Mouse (Mus musculus): ENCODE measurements around the gene Zbtb48. TPM values are rescaled to one million over a fixed set of nuclear protein-coding genes. Genes with fewer than 3 reads are reported as not detected.
A peak's percentile ranks its signal among the peaks of the same experiment; 100 is the strongest.
"Not testable (repeated sequence)": the region's sequence is repeated elsewhere in the genome, so short reads cannot be mapped to it uniquely, and the experiment has no call there.

The Zbtb48 gene
- total and polyA plus RNA-seq, 2 experiments from 2014 or later: 10.9 to 14.2 TPM

DNA sequence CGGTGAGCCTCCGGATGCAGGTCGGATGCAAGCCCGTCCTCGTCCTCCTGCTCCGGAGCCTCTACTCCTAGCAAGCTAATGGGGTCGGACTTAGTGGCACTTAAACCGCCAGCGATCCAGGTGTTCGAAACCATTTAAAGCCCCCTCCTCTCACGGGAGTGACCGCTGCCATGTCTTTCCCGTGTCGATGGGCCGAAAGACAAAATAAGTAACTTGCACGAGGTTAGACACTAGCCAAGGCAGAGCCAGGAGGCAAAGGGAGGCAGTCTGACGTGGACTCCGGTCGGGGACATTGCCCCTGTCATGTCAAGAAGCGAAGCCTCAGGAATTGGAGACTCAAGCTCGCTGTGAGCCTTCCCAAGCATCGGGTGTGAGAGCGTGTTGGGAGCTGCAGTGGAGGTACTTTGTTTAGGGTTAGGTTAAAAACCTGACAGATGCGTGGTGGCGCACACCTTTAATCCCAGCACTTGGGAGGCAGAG, 12.4 kb upstream of the Zbtb48 start:
- WGBS: 7% methylated on average over 25 of the region's 25 CpGs
- Histone ChIP-seq H3K36me3 (ENCODE audit: insufficient read depth) (peaks cover 33% of the 10 kb centered on the region), H3K27me3 (ENCODE audit: insufficient read depth, low read length) (no peaks in the 10 kb centered on the region), H3K9me3 (ENCODE audit: low read length) (no peaks in the 10 kb centered on the region), H3K27ac (ENCODE audit: low read depth, low read length) (no peak overlapping the region), H3K4me2 (ENCODE audit: low read depth) (peak overlapping the region; percentile 88), H3K4me3 (ENCODE audit: low read depth, low read length) (peak overlapping the region; percentile 84), H3K4me1 (ENCODE audit: insufficient read depth) (peaks cover 11% of the 10 kb centered on the region; the same call in 1 of the 2 replicates), H3K9ac (peak overlapping the region; percentile 70)
- ATAC-seq (no peak), DNase-seq (peak; percentile 11)
- TF ChIP-seq CTCF (IDR thresholded peaks at IDR 0.05; ENCODE audit: low read depth): no peak

DNA sequence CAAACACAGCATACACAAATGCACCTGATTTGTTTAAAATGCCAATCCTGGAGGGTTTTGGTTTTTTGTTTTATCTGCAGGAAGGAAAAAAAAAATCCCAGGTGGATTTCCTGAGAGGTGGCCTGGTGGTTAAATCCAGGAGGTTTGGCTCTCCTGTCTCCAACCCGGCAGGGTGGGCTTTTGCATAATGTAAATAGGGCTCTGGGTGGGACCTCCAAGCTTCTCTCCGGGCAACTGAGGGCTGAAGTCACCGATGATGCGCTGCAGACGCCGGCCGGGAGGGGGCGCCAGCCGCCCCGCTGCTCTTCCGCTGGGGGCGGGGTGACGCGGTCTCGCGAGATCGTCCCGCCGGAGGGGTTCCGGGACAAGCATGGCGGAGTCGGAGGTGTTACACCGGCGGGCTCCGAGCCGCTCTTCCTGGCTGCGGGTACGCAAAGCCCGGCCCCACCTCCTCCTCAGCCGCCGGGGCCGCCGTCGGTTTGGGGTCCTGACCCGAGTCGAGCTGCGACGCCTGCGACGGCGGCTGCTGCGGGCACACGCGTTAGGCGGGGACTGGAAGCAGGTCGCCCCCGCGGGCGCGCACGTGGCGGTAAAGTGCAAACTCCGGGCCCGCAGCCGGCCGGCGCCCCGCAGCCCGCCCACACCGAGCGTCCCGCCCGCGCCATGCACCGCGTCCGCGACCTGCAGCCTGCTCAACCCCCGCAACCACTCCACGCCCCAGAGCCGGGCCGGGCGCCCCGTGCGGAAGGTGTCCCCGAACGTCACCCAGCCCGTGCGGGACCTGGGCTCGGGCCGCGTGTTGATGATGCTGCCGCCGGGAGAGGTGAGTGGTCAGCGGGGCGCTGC, 11.7 kb upstream of the Zbtb48 start, which contains the start of gene Nol9:
Gene Nol9 (plus strand): TSS at position 337 of the 846 bp plus-strand sequence.
- ATAC-seq (peak; percentile 96), DNase-seq (peak; percentile 96)
- WGBS: 3% methylated on average over 65 of the region's 86 CpGs
- peak within 1 kb of the TSS; percentile 70 for H3K9ac ChIP-seq
- peaks cover 11% of the 10 kb centered on the region; the same call in 1 of the 2 replicates for H3K4me1 ChIP-seq (ENCODE audit: insufficient read depth)
- peak within 1 kb of the TSS; percentile 84 for H3K4me3 ChIP-seq (ENCODE audit: low read depth, low read length)
- H3K4me2 ChIP-seq (ENCODE audit: low read depth): peak within 1 kb of the TSS; percentile 88
- peak; percentile 97 for TF ChIP-seq CTCF (IDR thresholded peaks at IDR 0.05; ENCODE audit: low read depth)
- no peaks in the 10 kb centered on the region for H3K27me3 ChIP-seq (ENCODE audit: insufficient read depth, low read length)
- peaks cover 26% of the 10 kb centered on the region for H3K36me3 ChIP-seq (ENCODE audit: insufficient read depth)
- H3K27ac ChIP-seq (ENCODE audit: low read depth, low read length): 0 out of 2 replicates have a peak within 1 kb of the TSS, but pooled peaks have one; percentile 9
- no peaks in the 10 kb centered on the region for H3K9me3 ChIP-seq (ENCODE audit: low read length)

- WGBS: 51% methylated on average over 10 of the region's 10 CpGs
- H3K9me3 ChIP-seq (ENCODE audit: low read length): no peaks in the 10 kb centered on the region
- H3K27ac ChIP-seq (ENCODE audit: low read depth, low read length): 0 out of 2 replicates have a peak within 1 kb of the TSS, but pooled peaks have one; percentile 9
- H3K4me3 ChIP-seq (ENCODE audit: low read depth, low read length): peak within 1 kb of the TSS; percentile 84
- peaks cover 11% of the 10 kb centered on the region; the same call in 1 of the 2 replicates for H3K4me1 ChIP-seq (ENCODE audit: insufficient read depth)
- no peak for TF ChIP-seq CTCF (IDR thresholded peaks at IDR 0.05; ENCODE audit: low read depth)
- no peak for DNase-seq
- no peaks in the 10 kb centered on the region for H3K27me3 ChIP-seq (ENCODE audit: insufficient read depth, low read length)
- peaks cover 19% of the 10 kb centered on the region for H3K36me3 ChIP-seq (ENCODE audit: insufficient read depth)
- no peak for ATAC-seq
- H3K4me2 ChIP-seq (ENCODE audit: low read depth): peak within 1 kb of the TSS; percentile 88
- H3K9ac ChIP-seq: peak within 1 kb of the TSS; percentile 70
Observed at GRCm38 (mm10) chr4:152038225-152038984, 10.9 kb upstream of the Zbtb48 start, which contains the start of gene Tas1r1. Tas1r1 (minus strand) TSS chr4:152038568.

DNA sequence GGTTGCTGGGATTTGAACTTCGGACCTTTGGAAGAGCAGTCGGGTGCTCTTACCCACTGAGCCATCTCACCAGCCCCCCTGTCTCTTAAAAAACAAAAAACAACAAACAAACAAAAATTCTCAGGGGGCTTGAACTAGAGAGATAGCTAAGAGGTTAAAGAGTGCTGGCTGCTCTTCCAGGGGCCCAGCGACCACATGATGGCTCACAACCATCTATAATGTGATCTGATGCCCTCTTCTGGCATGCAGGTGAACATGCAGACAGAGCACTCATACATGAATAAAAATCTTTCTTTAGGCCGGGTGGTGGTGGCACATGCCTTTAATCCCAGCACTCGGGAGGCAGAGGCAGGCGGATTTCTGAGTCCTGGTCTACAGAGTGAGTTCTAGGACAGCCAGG, 9.0 kb upstream of the Zbtb48 start:
- not testable (repeated sequence) for H3K9me3 ChIP-seq (ENCODE audit: low read length); H3K27me3 ChIP-seq (ENCODE audit: insufficient read depth, low read length); DNase-seq; ATAC-seq; H3K9ac ChIP-seq; H3K36me3 ChIP-seq (ENCODE audit: insufficient read depth); H3K4me3 ChIP-seq (ENCODE audit: low read depth, low read length); H3K27ac ChIP-seq (ENCODE audit: low read depth, low read length); H3K4me2 ChIP-seq (ENCODE audit: low read depth)
- 92% methylated on average over 6 of the region's 6 CpGs for WGBS
- peak; percentile 30 for TF ChIP-seq CTCF (IDR thresholded peaks at IDR 0.05; ENCODE audit: low read depth)
- peaks cover 11% of the 10 kb centered on the region; the same call in 1 of the 2 replicates for H3K4me1 ChIP-seq (ENCODE audit: insufficient read depth)

DNA sequence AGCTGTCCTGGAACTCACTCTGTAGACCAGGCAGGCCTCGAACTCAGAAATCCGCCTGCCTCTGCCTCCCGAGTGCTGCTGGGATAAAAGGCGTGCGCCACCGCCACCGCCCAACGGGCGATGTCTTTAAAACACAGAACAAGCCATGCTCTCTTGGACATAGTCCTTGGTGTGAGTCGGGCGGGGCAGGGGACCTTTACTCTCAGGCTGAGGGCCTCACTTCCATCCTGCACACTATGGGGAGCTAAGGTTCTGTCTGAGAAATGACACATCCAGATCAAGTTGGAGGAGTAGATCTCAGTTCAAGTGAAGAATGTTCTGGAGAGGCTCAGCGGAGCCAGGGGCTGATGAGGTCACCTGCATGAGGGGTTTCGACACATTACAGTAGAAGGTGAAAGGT, 5.5 kb upstream of the Zbtb48 start:
- Histone ChIP-seq H3K9ac (no peak overlapping the region), H3K27ac (ENCODE audit: low read depth, low read length) (no peak overlapping the region), H3K36me3 (ENCODE audit: insufficient read depth) (no peaks in the 10 kb centered on the region), H3K4me2 (ENCODE audit: low read depth) (no peak overlapping the region), H3K27me3 (ENCODE audit: insufficient read depth, low read length) (no peaks in the 10 kb centered on the region), H3K4me3 (ENCODE audit: low read depth, low read length) (no peak overlapping the region), H3K9me3 (ENCODE audit: low read length) (no peaks in the 10 kb centered on the region), H3K4me1 (ENCODE audit: insufficient read depth) (peaks cover 19% of the 10 kb centered on the region)
- ATAC-seq (no peak), DNase-seq (no peak)
- 90% methylated on average over 13 of the region's 13 CpGs for WGBS
- TF ChIP-seq CTCF (IDR thresholded peaks at IDR 0.05; ENCODE audit: low read depth): no peak

GRCm38 (mm10) chr4:152029997-152030396, 2.5 kb upstream of the Zbtb48 start:
- DNase-seq: peak; percentile 41
- peak; percentile 49 for TF ChIP-seq CTCF (IDR thresholded peaks at IDR 0.05; ENCODE audit: low read depth)
- ATAC-seq: no peak
- Histone ChIP-seq H3K9me3 (ENCODE audit: low read length) (no peaks in the 10 kb centered on the region), H3K4me3 (ENCODE audit: low read depth, low read length) (no peak overlapping the region), H3K4me1 (ENCODE audit: insufficient read depth) (peaks cover 34% of the 10 kb centered on the region), H3K27me3 (ENCODE audit: insufficient read depth, low read length) (no peaks in the 10 kb centered on the region), H3K27ac (ENCODE audit: low read depth, low read length) (no peak overlapping the region), H3K4me2 (ENCODE audit: low read depth) (peak overlapping the region; percentile 17; the same call in 1 of the 2 replicates), H3K9ac (no peak overlapping the region), H3K36me3 (ENCODE audit: insufficient read depth) (no peaks in the 10 kb centered on the region; the same call in 1 of the 2 replicates)
- 52% methylated on average over 4 of the region's 4 CpGs for WGBS

Measured in forebrain, postnatal 0 days (tissue).